Mouse (Mus musculus) megakaryocyte, adult 5-6 weeks (primary cell): ENCODE data around the gene Ffar3. TPM values are rescaled to one million over a fixed set of nuclear protein-coding genes. Genes with fewer than 3 reads are reported as not detected.
A peak's percentile ranks its signal among the peaks of the same experiment; 100 is the strongest.
"Not testable (repeated sequence)": the region's sequence is repeated elsewhere in the genome, so short reads cannot be mapped to it uniquely, and the experiment has no call there.

Experiments used
- ATAC-seq: 2 replicates; pipeline ENCODE4 v1.8.0; 2016; ENCODE audit warnings: mild to moderate bottlenecking, inconsistent platforms; ENCODE audit not compliant: poor library complexity, severe bottlenecking
- total RNA-seq, 2 experiments: library from RNA; stranded (forward) in 1 of 2; stranded (reverse) in 1 of 2; fragments of 153-499, 151-499 nt in 1 of 2; fragments of 221-1000, 200-1000 nt in 1 of 2; gene quantifications; 2 replicates each; pipeline versions ENCODE4 v1.2.3 to v1.2.4; 2015 to 2017

The Ffar3 gene
- total RNA-seq, 2 experiments from 2014 or later: not detected

DNA sequence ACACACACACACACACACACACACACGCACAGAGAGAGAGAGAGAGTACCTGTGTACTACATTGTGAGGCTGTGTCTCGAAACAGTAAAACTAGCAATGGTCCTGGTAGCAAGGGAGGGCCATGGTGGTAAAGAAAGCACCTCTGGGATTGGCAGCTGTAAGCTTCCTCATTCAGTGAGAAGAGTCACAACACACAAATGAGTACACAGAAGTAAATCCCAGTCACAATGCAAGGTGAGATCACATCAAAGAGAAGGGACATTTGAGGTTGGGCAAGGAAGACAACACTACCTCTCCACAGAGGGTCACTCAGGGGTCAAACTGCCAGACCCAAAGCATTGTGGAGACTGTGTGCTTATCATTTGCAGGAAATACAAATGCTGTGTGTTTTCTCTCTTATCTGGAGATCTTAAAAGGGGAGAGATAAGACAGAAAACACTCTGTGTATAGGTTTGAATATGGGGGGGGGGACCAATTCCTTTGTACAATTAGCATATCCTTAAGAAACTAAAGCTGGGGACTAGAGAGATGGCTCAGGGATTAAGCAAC, 9.4 kb downstream of the Ffar3 start:
- peak; percentile 47 for ATAC-seq

- no peak for ATAC-seq
Observed at GRCm38 (mm10) chr7:30844676-30845297, 11.2 kb downstream of the Ffar3 start.

DNA sequence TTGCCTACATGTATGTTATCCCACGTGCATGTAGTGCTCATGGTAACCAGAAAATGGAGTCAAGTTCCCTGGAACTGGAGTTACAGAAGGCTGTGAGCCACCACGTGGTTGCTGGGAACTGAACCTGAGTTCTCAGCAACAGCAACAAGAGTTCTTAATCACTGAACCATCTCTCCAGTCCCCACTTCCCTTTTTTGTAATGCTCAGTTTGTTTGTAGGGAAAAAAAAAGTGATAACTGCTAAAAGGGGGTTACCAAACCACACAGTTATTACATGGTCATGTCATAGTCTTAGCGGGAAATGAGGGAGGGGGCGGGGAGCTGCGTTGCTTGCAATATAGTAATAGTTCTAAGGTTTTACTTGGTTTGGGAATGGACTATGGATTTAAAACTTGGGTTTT, 13.9 kb downstream of the Ffar3 start:
- peak; percentile 82 for ATAC-seq

- no peak for ATAC-seq
Observed at GRCm38 (mm10) chr7:30841379-30841778, 14.6 kb downstream of the Ffar3 start.

DNA sequence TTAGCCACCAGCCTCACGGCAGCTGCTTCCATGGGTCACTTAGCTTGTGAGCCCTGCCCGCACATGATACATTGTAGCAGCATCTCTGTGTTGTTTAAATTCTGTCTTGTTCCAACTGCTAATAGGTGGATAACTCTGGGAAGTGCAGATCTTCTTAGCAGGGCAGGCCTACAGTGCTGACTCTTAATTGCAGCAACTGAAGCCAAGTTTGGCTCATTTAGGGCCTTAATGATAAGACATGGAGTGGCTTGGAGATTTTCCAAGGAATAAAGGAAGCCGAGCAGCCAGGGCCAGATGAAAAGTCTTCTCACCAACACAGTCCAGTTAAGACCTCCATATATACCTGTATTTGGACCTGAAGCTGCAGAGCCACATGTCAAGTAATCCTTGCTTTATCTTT, 15.7 kb downstream of the Ffar3 start:
- no peak for ATAC-seq

GRCm38 (mm10) chr7:30837277-30837676, 18.7 kb downstream of the Ffar3 start:
- ATAC-seq: no peak

- ATAC-seq: not testable (repeated sequence)
Observed at GRCm38 (mm10) chr7:30832684-30833083, 23.3 kb downstream of the Ffar3 start.

GRCm38 (mm10) chr7:30832261-30832660, 23.7 kb downstream of the Ffar3 start:
- peak; percentile 59 for ATAC-seq

- no peak for ATAC-seq
Observed at GRCm38 (mm10) chr7:30829428-30829827, 26.6 kb downstream of the Ffar3 start.

DNA sequence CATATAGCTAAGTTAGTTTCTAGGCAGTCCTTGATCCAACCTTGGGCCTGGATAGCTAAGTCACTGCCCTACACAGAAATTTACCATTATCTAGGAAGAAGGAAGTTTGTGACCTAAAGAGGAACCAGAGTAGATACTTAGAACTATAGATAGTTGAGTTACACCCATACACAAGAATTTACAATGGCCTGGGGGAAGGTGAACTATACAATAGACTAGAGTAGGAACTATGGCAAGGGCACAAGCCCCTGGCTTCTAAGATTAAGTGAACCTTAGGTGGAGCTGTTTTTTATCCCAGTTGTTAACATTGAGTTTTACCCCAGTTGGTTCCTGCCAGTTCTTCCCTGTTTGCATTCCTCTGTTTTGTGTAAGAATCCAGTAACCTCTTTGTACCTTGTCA, 27.1 kb downstream of the Ffar3 start:
- not testable (repeated sequence) for ATAC-seq

DNA sequence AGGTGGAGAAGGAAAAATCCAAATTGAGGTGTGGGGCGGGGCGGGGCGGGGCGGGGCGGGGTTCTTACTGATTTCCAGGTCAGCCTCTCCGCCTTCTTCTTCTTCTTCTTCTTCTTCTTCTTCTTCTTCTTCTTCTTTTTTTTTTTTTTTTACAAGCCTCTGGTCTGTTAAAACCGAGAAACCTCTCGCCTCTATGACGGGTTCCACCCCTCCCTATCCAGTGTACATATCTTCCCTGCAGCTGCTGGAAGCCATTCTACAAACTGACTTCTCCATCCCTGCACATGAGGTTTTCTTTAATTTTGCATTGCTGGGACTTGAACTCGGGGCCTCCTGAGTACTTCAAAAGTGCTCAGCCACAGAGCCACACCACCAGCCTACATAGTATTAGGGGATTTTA, 29.3 kb downstream of the Ffar3 start:
- ATAC-seq: no peak

DNA sequence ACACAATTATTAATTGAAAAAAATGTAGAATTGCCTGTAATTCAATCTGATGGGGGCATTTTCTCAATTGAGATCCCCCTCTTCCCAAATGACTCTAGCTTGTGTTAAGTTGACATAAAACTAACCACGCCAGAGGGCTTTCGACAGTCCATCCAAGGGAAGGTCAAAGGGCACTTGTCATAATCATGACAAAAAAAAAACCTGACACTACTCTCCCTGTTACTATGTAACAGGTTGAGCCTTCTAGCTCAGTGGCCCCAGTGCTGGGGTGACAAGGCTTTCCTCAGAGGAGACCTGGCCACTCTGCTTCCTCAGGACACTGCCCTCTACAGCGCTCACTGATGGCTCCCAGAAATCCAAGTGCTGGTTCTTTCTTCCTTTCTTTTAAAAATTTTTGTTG, 31.7 kb downstream of the Ffar3 start:
- no peak for ATAC-seq

GRCm38 (mm10) chr7:30823675-30824074, 32.3 kb downstream of the Ffar3 start, which contains the start of gene Ffar2:
TSS of gene Ffar2 (minus strand) at chr7:30823775.
- ATAC-seq: no peak

DNA sequence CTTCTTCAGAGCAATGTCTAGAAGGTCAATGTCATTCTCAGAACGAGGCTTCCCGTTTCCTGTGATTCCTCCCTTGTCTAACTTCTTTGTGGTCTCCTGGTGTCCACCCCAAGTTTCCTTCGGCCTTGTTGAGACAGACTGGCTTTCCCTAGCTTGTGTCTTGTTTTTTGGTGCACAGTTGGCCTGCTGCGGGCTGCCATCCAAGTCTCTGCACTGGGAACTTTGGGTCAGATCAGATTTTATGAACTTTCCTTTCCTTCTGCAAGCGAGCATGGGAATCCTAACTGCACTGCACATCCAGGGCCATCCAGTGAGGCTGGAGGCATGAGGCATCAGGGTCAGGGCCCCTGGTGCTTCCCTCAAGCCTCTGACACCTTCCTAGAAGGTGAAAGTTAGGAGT, 34.4 kb downstream of the Ffar3 start:
- ATAC-seq: no peak

- peak; percentile 57 for ATAC-seq
Observed at GRCm38 (mm10) chr7:30820854-30821445, 35.0 kb downstream of the Ffar3 start.

- peak; percentile 27; the same call in 1 of the 2 replicates for ATAC-seq
Observed at GRCm38 (mm10) chr7:30820131-30820530, 35.8 kb downstream of the Ffar3 start.

GRCm38 (mm10) chr7:30812291-30812807, 43.6 kb downstream of the Ffar3 start:
- ATAC-seq: peak; percentile 77

GRCm38 (mm10) chr7:30811757-30812290, 44.2 kb downstream of the Ffar3 start:
- ATAC-seq: peak; percentile 78

- no peak for ATAC-seq
Observed at GRCm38 (mm10) chr7:30810319-30810718, 45.7 kb downstream of the Ffar3 start.

DNA sequence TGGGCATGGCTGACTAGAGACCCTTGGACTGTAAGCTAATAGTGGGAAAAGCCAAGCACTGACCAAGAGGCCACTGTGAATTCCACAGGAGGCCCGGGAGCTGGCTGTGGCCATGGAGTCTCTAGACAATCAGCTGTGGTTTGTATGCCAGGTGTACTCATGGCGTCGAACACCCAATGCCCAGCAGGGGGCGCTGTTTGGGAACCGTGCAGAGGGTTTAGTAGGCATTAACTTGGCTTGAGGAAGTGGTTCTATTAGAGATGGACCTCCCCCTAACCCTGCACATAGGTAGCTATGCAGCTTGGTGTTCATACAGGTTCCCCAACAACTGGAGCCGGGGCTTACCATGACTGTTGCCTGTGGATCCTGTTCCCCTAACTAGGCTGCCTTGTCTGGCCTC, 50.1 kb downstream of the Ffar3 start:
- peak; percentile 94 for ATAC-seq
